Mouse (Mus musculus): ENCODE results near the gene Mmp14.

DNA sequence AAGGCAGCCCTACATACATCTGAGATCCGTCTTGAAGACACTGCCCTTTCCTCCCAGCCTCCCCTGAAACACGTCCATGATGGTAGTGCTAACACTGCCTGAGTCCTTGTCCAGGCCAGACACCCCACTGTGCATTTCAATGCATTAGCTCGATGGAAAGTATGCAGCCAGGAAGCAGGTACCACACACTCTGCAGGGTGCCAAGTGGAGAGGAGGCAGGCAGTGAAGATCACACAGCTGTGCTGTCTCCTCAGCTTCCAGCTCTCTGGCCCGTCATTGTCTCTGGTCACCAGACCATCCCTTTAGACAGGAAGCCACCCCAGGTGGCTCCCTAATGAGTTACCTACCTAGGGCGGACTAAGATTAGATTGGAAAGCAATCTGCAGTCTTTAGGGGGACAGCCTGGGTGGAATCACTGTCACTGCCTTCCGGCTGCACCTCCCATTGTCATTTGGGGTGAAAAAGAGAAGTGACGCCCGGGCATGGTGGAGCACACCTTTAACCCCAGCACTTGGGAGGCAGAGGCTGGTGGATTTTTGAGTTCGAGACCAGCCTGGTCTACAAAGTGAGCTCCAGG is 19.3 kb upstream of the Mmp14 start:
- no peak for TF ChIP-seq POLR2A (IDR thresholded peaks at IDR 0.05; ENCODE audit: borderline replicate concordance, insufficient read depth, low read length)
- no peak for TF ChIP-seq CTCF (IDR thresholded peaks at IDR 0.05; ENCODE audit: borderline replicate concordance, insufficient read depth, low read depth, low read length)

Data from cerebellum, adult 2 months (tissue).